Mouse (Mus musculus) liver, adult 2 months (tissue): Measurements from ENCODE around the gene Gstm5.

Experiments
- CTCF ChIP-seq: fragments of 200-500 bp; IDR thresholded peaks from 2 replicates; pipeline ENCODE4 v1.5.1; 2011; ENCODE audit warnings: low read depth, low read length, control low read depth
- POLR2A ChIP-seq: fragments of 200-500 bp; IDR thresholded peaks from 2 replicates; pipeline ENCODE4 v1.6.1; 2011; ENCODE audit warnings: low read length, control low read depth; ENCODE audit not compliant: insufficient read depth; ENCODE audit errors: extremely low read depth

GRCm38 (mm10) chr3:107900955-107901673, 5.5 kb downstream of the Gstm5 start:
- TF ChIP-seq CTCF (no peak), POLR2A (no peak)
